Mouse (Mus musculus) Muller cell, postnatal 12 days (primary cell): Measurements from ENCODE around the gene Ntsr1.
A peak's percentile ranks its signal among the peaks of the same experiment; 100 is the strongest.

Experiments used
- DNase-seq: peaks from one replicate; pipeline ENCODE4 v3.0.0-alpha.2; 2015; ENCODE audit errors: inconsistent ontology term

The Ntsr1 gene

DNA sequence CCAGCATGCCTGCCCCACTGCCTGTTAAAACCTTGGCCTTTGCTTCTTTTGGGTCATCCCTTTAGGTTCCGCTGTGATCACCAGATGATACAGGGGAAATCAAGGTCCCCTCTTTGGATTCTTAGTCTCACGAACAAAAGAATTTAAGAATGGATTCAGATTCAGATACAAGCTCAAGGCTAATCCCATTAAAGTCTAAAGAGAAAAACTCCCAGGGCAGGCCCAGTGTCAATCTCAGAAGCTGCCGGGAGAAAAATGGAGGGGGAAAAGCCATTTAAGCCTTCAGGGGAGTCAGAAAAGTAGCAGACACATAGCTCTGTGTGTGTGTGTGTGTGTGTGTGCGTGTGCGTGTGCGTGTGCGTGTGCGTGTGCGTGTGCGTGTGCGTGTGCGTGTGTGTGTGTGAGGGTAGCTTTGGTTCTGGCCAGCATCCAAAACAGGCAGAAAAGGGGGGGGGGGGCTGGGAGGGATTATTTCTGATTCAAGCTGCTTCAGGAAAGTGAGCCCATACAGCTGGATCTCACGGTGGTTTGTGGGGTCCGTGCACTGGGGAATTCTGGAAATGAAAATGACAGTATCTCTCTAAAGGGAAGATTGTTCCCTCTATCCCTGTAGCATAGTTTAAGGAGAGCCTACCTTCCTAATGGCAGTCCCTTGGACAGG lies 8.8 kb downstream of the Ntsr1 start:
- no peak for DNase-seq

DNA sequence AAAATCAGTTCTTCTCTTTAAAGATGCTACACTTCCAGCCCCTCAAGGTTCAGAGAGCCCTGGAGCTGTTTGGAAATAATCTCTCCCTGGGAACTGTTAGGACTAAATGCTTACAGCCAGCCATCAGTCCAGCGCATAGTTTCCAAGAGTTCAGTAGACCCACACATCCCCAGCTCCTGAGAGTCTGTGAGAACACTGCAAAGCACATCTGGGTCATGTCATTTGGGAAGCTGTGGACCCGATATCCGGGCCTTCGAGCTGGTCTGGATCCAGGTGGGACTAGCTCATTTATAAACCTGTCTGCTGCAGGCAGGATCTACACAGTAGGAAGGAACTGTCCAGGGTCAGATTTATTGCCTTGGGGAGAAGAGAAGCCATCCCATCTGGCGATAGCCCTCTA lies 11.1 kb downstream of the Ntsr1 start:
- DNase-seq: no peak

DNA sequence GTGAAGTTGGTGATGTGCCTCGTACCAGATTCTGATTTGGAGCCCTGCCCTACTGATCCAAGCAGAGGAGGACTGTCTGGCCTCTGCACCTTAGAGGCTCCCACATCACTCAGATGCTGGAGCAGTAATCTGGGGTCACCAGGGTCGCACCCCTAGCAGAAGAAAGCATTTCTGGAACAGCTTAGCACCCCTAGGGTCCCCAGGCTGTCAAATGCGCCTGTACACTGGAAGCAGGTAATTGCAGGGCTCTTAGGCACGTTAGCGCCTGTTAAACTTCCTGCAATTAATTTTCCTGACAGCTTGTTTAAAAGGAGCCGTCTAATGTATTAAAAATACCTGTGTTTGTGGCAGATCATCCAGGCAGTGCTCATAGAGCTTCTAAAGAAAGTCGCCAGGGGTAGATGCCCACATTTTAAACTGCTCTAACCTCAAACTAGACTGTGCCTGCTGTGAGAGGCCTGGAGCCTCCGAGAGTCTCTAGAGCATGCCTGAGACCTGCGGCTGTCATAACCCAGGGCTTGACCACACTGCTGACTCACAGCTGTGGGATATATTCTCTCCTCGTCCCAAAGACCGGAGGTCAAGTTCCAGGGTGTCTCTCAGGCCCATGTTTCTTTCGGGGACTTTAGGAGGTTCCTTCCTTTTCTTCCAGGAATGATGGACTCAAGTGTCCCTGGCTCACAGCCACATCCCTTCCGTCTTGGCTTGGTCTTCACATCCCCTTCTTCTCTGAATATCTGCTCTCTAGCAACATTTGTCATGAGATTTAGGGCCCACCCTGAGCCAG lies 12.3 kb downstream of the Ntsr1 start:
- peak; percentile 42 for DNase-seq

DNA sequence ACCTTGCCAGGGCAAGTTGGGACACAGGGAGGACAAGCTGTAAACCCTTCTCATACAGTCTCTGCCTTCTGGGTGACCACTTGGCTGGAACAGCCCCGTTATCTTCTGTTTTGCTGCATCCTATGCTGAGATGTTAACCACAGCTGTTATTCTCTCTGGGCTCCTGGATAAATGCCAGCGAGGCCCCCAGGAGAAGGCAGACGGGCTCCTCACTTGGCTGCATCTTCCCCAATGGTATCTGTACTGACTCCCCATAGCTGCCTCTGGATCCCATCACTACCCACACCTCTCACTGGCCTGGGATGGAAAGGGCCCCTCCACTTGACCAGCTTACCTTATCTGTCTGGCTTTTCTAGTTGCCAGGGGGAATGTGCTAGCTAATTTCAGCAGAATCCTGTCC lies 13.2 kb downstream of the Ntsr1 start:
- no peak for DNase-seq

DNA sequence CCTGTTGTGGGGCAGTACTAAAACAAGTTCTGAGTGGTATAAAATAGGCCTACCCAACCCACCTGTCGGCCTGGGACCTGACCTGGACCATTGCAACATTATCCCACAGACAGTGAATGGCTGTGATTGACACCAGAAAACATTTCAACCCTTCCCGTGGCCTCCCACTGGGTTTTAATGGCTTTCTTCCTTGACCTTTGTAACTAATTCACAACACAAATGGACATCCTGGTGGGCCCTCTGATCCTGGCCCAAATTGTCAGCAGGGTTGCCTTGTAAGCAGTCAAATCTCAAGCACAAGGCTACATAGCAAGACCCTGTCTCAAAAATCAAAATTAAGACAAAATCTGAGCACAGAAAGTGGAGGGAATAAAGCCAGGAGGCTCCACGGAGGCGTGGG lies 14.1 kb downstream of the Ntsr1 start:
- no peak for DNase-seq

DNA sequence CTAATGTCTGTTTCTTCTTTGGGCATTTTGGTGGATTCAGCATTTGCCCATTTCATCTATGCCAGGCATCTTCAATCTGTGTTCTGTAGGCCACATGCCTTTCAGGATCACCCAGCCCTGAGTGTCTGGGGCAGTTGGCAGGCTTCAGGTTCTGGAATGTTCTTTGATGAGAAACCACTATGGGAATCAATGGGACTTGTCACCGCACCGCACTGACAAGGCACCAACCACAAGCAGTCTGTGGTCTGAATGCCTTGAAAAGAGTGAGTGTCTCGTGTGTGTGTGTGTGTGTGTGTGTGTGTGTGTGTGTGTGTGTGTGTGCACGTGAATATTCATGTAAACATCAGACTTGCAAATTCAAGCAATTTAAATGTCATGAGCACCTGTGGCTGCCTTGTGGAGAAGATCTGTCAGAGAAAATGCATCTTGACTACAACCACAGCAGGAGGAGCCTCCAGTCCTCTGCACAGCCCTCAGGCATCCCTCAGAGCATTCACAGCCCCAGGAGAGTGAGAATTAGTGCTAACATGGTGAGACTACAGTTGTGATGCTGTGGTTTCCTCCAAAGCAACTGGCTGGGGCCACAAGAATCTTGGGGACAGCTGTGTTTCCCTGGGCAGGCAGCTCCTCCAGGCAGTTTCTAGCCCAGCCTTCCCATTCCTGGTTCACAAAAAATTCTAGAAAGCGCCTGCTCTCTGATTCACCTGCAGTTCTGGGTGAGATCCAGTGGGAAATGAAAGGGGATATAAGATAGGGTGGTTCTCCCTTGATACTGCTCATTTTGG lies 21.9 kb downstream of the Ntsr1 start:
- DNase-seq: peak; percentile 93

DNA sequence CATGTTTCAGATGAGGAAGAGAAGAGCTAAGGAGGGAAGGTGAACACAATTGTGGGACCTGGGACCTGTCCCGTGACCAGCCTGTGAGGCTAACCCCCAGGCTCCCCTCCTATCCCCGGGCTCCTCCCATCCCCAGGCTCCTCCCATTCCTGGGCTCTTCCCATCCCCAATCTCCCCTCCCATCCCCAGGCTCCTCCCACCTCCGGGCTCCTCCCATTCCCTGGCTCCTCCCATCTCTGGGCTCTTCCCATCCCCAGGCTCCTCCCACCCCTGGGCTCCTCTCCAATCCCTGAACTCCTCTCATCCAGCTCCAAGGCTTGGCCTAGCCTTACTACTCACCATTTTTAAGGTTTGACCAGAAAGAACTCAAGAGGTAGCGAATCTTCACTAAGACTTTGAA lies 23.0 kb downstream of the Ntsr1 start:
- no peak for DNase-seq

DNA sequence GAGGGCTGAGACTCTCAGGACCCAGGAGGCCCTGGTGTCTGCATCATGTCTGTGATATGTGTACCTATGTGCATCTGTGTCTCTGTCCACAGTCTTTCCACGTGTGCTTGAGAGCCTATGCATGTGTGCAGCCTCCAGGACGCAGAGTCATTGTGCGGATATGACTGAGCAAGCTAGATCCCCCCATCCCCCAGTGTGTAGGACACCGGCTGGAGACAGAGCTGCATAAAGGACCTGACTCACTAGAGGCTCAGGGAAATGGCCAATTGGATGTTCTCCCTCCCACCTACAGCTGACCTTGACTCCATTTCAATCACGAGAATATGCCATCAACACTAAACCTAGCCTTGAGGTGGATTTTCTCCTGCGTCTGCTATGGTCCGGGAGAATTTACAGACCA lies 27.7 kb downstream of the Ntsr1 start:
- DNase-seq: no peak

DNA sequence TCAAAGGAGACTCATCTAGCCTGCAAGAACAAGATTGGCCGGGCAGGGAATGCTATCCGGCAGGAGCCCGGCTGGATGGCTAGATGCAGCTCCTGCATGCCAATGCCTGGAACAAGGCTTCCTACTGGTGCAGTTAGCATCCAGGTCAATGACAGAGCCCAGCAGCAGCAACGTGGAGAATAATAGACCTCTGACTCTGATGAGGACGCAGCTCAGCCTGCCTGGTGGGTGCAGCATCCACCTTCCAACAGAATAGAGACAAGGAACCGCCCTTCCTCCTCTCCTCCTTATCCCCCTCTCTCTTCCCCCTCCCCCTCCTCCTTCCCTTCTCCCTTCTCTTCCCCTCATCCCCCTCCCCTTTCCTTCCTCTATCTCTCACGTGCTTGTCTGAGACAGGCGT lies 28.1 kb downstream of the Ntsr1 start:
- no peak for DNase-seq

DNA sequence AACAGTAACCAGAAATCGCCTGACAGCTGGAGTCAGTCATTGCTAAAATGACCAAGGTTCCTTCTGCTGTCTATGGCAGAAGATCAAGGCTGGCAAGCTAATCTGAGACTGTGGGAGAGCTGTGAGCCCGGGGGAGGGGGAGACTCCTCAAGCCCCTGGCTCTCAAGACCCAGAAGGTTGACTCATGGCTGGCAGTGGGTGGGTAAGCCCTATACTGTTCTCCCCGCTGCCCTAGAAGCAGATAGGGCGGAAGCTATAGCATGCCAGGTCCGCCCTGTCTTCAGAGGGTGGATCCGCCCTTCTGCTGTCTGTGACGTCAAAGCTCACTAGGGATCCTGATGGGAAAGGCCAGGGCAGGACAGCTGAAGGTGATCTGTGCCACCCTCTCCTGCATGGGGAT lies 30.4 kb downstream of the Ntsr1 start:
- no peak for DNase-seq

DNA sequence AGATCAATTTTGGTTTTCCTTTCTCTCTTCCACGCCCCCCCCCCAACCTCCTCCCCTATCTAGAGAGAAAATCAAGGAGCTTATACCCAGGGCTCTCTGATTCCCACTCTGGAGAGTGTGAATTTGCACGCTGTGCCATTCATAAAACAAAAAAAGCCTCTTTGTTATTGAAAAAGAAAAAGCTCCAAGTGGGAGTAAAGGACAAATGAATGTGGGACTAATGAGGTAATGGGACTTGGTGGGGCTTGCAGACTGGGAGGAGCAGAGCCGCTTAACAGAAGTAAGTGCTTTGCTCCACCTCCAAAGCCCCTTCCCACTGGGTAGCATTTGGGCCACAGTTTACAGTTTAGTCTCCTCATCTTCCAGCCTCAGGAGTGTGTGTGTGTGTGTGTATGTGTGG lies 30.8 kb downstream of the Ntsr1 start:
- DNase-seq: peak; percentile 31

DNA sequence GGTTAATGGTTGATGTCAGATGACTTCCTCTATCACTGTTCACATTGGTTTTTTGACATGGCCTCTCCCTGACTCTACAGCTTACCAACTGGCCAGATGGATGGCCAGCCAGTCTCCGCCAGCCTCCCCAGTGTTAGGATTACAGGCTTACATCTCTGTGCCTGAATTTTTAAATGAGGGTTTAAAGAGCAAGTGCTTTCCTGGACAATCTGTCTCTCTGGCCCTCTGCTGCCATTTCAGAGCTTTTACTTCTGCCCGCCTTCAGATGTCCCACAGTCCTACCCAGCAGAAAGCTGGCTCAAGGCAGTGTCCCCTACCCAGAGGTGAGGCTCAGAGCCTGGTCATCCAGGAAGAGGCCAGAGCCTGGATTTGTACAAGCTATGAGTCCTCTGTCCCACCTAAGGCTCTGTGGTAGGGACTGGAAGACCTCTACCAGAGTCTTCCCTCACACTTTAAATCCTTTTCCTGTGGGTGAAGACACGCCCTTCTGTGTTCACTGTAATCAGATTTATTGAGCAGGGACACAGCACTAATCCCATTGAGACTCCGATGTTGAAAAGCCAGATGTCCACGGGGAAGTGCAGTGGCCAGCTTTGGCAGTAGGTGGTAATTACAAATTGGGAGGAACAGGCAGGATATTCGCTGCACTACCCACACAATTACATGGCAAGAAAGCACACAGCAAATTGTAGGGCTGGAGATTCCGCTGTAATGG lies 32.1 kb downstream of the Ntsr1 start:
- no peak for DNase-seq

DNA sequence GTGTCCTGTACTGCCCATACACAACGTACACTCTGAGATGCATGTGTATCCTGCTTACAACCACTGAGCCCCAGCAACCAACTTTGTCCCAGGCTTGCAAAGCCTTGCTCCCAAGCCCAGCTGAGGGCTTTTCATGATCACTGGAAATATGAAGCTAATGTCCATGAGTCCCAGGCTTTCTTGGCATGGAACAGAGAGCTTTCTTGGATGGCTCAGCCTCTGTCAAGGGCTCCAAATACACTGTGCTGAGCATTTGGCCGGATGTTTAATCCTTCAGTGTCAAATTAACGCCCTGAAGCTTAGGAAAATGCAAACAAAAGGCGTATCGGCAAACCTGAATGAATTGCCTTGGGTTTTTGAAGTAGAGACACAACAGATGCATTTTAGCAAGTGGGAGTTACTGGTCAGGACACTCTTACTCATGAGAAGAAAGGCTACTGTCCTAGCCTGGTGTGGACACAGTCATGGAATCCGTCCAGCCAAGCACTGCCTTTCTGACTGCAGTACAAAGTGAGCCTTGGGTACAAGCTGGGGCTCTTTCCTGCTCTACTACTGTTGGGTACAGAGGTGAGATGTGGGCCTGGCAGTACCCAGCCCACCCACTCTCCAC lies 32.7 kb downstream of the Ntsr1 start:
- DNase-seq: peak; percentile 9

DNA sequence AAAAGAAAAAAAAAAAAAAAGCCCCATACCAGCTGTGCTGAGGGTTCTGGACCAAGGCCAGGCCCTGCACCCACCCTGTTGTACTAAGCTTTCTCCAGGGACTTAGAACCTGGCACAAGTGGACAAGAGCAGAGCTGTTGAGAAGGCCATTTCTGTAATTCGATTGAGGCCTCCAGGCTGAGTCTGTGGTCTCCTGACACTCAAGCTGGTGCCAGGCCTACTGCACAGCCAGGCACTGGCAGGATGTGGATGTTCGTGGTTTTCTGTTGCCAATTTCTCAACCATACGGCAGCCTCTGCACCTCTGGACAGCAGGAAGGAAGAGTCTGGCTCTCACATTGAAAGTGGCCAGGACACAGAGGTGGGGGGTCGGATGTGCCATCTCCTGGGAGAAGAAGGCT lies 33.5 kb downstream of the Ntsr1 start:
- DNase-seq: no peak

DNA sequence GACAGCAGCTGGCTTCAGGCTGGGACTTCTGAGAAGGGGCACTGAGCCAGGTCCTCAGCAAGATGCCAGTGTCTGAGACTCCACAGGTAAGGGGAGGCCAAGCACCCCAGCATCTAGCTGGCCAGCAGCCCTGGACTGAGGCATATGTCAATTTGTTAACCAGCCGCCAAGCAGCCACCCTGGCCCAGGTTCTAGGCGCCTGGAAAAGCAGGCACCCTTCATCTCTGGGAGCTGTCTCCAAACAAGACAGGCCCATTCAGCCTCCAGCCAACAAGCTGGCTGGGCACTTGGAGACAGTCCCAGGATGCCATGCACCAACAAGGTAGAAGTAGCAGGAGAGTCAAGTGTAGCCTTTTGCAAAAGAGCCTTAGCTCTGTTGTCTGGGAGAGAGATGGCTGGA lies 43.9 kb downstream of the Ntsr1 start:
- no peak for DNase-seq

DNA sequence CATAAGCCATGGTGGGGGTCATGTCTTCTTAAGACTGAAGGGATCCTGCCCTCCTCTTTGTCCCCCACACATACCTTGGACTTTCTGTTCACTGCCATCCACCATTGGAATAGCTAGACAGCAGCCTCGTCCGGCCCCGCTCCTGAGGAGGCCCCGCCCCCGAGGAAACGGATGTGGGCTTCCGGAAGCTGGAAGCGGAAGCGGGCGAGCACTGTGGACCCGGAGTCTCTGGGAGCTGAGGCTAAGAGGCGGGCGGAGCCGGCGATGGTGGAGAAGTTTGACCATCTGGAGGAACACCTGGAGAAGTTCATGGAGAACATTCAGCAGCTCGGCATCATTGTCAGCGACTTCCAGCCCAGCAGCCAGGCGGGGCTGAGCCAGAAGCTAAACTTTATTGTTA lies 45.3 kb downstream of the Ntsr1 start:
- no peak for DNase-seq

DNA sequence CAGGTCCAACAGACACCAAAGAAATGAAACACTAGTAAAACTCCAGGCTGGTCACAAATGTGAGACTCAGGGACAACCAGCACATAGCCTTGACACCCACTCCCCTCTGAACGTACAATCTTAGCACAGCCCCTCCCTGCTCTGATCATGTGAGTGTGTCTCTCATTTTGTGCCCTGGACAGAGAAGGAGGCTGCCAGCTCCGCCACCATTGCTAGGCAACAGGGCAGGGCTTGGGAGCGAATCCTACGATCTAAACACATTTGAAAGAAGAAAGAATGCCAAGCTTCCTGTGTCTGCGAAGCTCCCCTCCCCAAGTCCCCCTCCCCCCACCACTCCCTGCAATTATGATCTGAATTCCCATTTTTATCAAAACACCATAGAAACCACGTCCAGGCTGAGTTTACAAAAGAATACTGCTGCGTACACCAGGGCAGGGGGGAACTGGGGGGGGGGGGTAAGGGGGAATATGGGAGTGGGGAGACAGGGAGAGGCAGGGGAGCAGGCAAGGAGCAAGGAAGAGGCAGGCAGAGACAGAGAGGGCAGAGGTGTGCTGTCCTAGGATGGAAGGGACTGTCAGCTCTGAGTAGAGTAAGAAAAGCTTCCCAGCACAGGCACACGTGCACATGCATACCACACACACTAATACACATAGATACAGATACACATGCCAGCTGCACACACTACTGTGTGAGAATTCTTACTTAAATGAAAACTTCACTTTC lies 47.8 kb downstream of the Ntsr1 start:
- DNase-seq: peak; percentile 23

DNA sequence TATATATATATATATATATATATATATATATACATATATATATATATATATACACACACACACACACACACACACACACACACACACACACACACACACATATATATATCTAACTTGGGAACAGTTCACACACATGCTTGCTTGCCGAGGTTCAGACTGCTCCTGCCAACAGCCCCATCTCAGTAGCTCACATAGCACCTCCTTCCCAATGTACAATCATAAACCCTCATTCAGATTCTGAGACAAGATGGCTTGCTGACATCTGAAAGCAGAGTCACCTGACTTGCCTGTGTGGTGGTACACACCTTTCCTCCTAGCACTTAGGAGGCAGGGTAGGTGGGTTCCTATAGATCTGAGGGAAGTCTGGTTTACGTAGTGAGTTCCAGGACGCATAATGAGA lies 52.6 kb downstream of the Ntsr1 start:
- no peak for DNase-seq

DNA sequence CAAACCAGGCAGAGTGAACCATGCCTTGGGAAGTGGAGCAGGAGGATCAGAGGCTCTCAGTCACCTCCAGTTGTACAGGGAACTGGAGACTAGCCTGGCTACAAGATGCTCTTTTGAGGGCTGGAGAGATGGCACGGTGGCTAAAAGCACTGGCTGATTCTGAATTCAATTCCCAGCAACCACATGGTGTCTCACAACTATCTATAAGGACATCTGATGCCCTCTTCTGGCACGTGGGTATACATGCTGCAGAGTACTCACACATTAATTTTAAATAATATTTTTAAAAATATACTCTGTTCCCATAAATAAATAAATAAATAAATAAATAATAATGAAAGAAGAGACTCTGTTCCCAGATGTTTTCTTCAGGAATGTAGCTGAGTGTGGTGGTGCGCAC lies 55.4 kb downstream of the Ntsr1 start:
- no peak for DNase-seq

DNA sequence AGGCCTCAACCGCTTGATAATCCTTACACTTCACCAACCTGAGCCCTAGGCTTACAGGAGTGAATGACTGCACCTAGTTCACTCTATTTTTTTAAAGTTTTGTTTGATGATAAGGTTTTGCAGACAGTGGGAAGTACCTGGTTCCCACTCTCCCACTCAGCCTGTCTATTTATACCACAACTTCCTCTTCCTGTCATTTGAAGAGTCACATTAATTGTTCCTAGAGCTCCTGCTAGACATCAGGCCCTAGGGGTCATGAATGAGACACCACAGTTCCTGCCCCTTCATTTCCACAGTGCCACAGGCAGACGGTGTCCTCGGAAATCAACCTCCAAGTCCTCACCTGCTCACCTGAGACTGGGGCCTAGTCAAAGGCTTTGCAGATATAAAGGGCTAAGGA lies 56.7 kb downstream of the Ntsr1 start:
- no peak for DNase-seq

DNA sequence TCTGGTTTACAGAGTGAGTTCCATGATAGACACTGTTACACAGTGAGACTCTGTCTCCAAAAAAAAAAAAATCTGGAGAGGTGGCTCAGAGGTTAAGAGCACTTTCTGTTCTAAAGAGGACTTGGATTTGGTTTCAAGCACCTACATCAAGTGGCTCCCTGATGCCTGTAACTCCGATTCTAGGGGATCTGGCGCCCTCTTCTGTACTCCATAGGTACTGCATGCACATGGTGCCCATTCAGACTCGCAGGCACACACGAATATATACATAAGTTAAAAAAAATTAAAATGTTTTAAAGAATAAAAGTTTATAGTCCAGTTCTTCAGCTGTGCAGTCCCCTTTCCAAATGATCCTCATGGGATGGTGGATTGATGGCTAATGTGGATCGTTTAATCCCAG lies 60.5 kb downstream of the Ntsr1 start:
- DNase-seq: no peak
